Mouse (Mus musculus): ENCODE data around the gene Kif24.

DNA sequence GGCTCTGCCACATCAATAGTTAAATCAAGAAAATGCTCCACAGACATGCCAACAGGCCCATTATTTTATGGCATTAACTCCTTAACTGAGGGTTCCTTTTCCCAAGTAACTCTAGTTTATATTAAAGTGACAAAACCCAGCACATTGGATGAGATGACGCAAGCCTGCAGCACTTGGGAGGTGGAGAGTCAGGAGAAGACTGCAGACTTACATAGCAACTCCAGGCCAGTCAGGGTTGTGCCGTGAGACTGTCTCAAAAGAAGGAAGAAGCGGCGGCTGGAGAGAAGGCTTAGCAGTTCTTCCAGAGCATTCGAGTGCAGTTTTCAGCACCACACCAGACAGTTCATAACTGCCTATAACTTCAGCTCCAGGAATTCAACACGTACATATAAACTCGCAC is 105.3 kb downstream of the Kif24 start:
- TF ChIP-seq CTCF (IDR thresholded peaks at IDR 0.05; ENCODE audit: low read depth) (no peak), EP300 (optimal IDR thresholded peaks at IDR 0.05) (no peak)

All from stomach, postnatal 0 days (tissue).